Mouse (Mus musculus): ENCODE data around the gene Gpr157. TPM values are rescaled to one million over a fixed set of nuclear protein-coding genes. Genes with fewer than 3 reads are reported as not detected.

Gpr157 gene
- polyA plus RNA-seq, 1 experiment from 2014 or later, result 1.5 TPM

DNA sequence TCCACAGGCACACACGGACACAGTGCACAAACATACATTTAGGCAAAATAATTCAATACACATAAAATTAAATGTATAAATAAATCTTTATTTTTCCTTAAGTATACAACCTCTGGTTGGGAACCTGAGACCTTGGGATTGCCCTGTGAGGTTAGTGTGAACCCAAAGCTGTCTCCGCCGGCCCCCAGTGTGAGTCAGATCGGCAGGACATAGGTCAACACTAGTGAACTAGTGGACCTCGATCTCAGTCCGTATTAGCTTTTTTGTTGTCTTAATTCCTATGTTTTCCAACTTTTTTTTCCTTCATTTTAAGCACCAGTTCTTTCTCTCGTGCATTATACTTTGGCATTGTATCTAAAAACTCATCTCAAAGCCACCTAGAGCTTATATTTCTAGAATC lies 40.7 kb downstream of the Gpr157 start:
- TF ChIP-seq CTCF (IDR thresholded peaks at IDR 0.05; ENCODE audit: low read depth), result no peak
- Histone ChIP-seq H3K9me3 (ENCODE audit: low read depth, low read length) (no peaks in the 10 kb centered on the region), H3K27me3 (ENCODE audit: insufficient read depth, low read length) (no peaks in the 10 kb centered on the region), H3K4me2 (no peak overlapping the region), H3K9ac (no peak overlapping the region), H3K4me1 (ENCODE audit: insufficient read depth) (no peaks in the 10 kb centered on the region; the same call in 1 of the 2 replicates), H3K4me3 (ENCODE audit: low read depth, low read length) (no peak overlapping the region), H3K36me3 (ENCODE audit: insufficient read depth) (no peaks in the 10 kb centered on the region), H3K27ac (ENCODE audit: low read depth) (no peak overlapping the region)
- DNase-seq, result no peak
- ATAC-seq (ENCODE audit: insufficient read depth), result no peak
- 87% methylated on average over 7 of the region's 7 CpGs for WGBS

DNA sequence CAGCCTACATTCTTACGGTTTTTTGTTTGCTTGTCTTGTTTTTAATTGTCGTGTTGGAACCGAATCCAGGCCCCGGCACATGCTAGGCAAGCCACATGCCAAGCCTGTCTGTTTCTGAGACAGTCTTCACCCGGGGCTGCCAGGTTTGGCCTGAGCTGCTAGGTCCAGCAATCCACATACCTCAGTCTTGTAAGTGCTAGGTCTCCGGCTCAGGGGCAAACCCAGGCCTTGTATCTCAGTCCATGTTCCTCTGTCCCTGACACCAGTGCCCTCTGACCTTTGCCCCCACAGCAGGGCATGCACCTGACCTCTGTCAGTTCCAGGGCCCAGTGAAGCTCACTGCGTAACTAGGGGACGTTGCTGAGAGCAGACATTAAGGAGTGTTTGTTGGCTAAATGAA lies 41.4 kb downstream of the Gpr157 start:
- Histone ChIP-seq H3K4me3 (ENCODE audit: low read depth, low read length) (no peak overlapping the region), H3K9ac (no peak overlapping the region), H3K4me1 (ENCODE audit: insufficient read depth) (no peaks in the 10 kb centered on the region; the same call in 1 of the 2 replicates), H3K27me3 (ENCODE audit: insufficient read depth, low read length) (no peaks in the 10 kb centered on the region), H3K36me3 (ENCODE audit: insufficient read depth) (no peaks in the 10 kb centered on the region), H3K27ac (ENCODE audit: low read depth) (no peak overlapping the region), H3K4me2 (no peak overlapping the region), H3K9me3 (ENCODE audit: low read depth, low read length) (no peaks in the 10 kb centered on the region)
- no peak for ATAC-seq (ENCODE audit: insufficient read depth)
- 72% methylated on average over 8 of the region's 8 CpGs for WGBS
- DNase-seq, result no peak
- no peak for TF ChIP-seq CTCF (IDR thresholded peaks at IDR 0.05; ENCODE audit: low read depth)

- no peak overlapping the region for H3K27ac ChIP-seq (ENCODE audit: low read depth)
- DNase-seq, result no peak
- H3K9ac ChIP-seq, result no peak overlapping the region
- no peaks in the 10 kb centered on the region for H3K27me3 ChIP-seq (ENCODE audit: insufficient read depth, low read length)
- TF ChIP-seq CTCF (IDR thresholded peaks at IDR 0.05; ENCODE audit: low read depth), result no peak
- H3K36me3 ChIP-seq (ENCODE audit: insufficient read depth), result no peaks in the 10 kb centered on the region
- no peak overlapping the region for H3K4me2 ChIP-seq
- H3K4me3 ChIP-seq (ENCODE audit: low read depth, low read length), result no peak overlapping the region
- ATAC-seq (ENCODE audit: insufficient read depth), result no peak
- no peaks in the 10 kb centered on the region for H3K9me3 ChIP-seq (ENCODE audit: low read depth, low read length)
- H3K4me1 ChIP-seq (ENCODE audit: insufficient read depth), result no peaks in the 10 kb centered on the region; the same call in 1 of the 2 replicates
- 29% methylated on average over 2 of the region's 2 CpGs for WGBS
These were observed 43.5 kb downstream of the Gpr157 start for GRCm38 (mm10) chr4:150130661-150131060.

GRCm38 (mm10) chr4:150132692-150133271 lies 45.6 kb downstream of the Gpr157 start:
- Histone ChIP-seq H3K9me3 (ENCODE audit: low read depth, low read length) (no peaks in the 10 kb centered on the region), H3K27me3 (ENCODE audit: insufficient read depth, low read length) (no peaks in the 10 kb centered on the region), H3K4me2 (peak overlapping the region; percentile 58), H3K4me1 (ENCODE audit: insufficient read depth) (no peaks in the 10 kb centered on the region; the same call in 1 of the 2 replicates), H3K36me3 (ENCODE audit: insufficient read depth) (no peaks in the 10 kb centered on the region), H3K4me3 (ENCODE audit: low read depth, low read length) (peak overlapping the region; percentile 20), H3K27ac (ENCODE audit: low read depth) (no peak overlapping the region), H3K9ac (no peak overlapping the region)
- ATAC-seq (ENCODE audit: insufficient read depth), result no peak
- DNase-seq, result no peak
- WGBS, result 20% methylated on average over 24 of the region's 24 CpGs
- TF ChIP-seq CTCF (IDR thresholded peaks at IDR 0.05; ENCODE audit: low read depth), result no peak

DNA sequence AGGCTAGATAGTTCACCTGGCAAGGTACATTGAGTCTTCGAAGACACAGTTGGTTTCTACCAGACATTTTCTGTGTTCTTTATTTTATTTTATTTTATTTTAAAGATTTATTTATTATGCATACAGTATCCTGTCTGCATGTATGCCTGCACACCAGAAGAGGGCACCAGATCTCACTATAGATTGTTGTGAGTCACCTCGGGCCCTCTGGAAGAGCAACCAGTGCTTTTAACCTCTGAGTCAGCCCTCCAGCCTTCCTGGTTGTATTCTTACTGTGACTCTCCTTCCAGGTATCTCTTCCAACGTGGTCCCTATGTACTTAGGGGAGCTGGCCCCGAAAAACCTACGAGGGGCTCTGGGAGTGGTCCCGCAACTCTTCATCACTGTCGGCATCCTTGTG lies 48.1 kb downstream of the Gpr157 start:
- H3K4me1 ChIP-seq (ENCODE audit: insufficient read depth), result peaks cover 5% of the 10 kb centered on the region
- H3K4me3 ChIP-seq (ENCODE audit: low read depth, low read length), result no peak overlapping the region
- ATAC-seq (ENCODE audit: insufficient read depth), result no peak
- H3K9ac ChIP-seq, result no peak overlapping the region
- no peaks in the 10 kb centered on the region for H3K9me3 ChIP-seq (ENCODE audit: low read depth, low read length)
- DNase-seq, result no peak
- no peaks in the 10 kb centered on the region for H3K27me3 ChIP-seq (ENCODE audit: insufficient read depth, low read length)
- 0 out of 2 replicates have a peak, but pooled peaks have one; percentile 1 for TF ChIP-seq CTCF (IDR thresholded peaks at IDR 0.05; ENCODE audit: low read depth)
- no peaks in the 10 kb centered on the region for H3K36me3 ChIP-seq (ENCODE audit: insufficient read depth)
- no peak overlapping the region for H3K4me2 ChIP-seq
- H3K27ac ChIP-seq (ENCODE audit: low read depth), result no peak overlapping the region
- WGBS, result 79% methylated on average over 7 of the region's 7 CpGs

GRCm38 (mm10) chr4:150136693-150137092 lies 49.5 kb downstream of the Gpr157 start:
- Histone ChIP-seq H3K4me2 (no peak overlapping the region), H3K4me3 (ENCODE audit: low read depth, low read length) (no peak overlapping the region), H3K27ac (ENCODE audit: low read depth) (no peak overlapping the region), H3K9ac (no peak overlapping the region), H3K4me1 (ENCODE audit: insufficient read depth) (peaks cover 5% of the 10 kb centered on the region), H3K36me3 (ENCODE audit: insufficient read depth) (no peaks in the 10 kb centered on the region), H3K9me3 (ENCODE audit: low read depth, low read length) (no peaks in the 10 kb centered on the region), H3K27me3 (ENCODE audit: insufficient read depth, low read length) (no peaks in the 10 kb centered on the region)
- peak; percentile 99 for TF ChIP-seq CTCF (IDR thresholded peaks at IDR 0.05; ENCODE audit: low read depth)
- DNase-seq (peak; percentile 89), ATAC-seq (ENCODE audit: insufficient read depth) (peak; percentile 60; the same call in 1 of the 2 replicates)
- WGBS, result 9% methylated on average over 10 of the region's 10 CpGs

- no peaks in the 10 kb centered on the region for H3K36me3 ChIP-seq (ENCODE audit: insufficient read depth)
- peak overlapping the region; percentile 57; the same call in 1 of the 2 replicates for H3K4me2 ChIP-seq
- H3K27ac ChIP-seq (ENCODE audit: low read depth), result no peak overlapping the region
- H3K27me3 ChIP-seq (ENCODE audit: insufficient read depth, low read length), result no peaks in the 10 kb centered on the region
- 84% methylated on average over 7 of the region's 7 CpGs for WGBS
- ATAC-seq (ENCODE audit: insufficient read depth) (peak; percentile 6; the same call in 1 of the 2 replicates), DNase-seq (no peak)
- H3K9ac ChIP-seq, result no peak overlapping the region
- H3K4me1 ChIP-seq (ENCODE audit: insufficient read depth), result peaks cover 5% of the 10 kb centered on the region
- H3K4me3 ChIP-seq (ENCODE audit: low read depth, low read length), result no peak overlapping the region
- TF ChIP-seq CTCF (IDR thresholded peaks at IDR 0.05; ENCODE audit: low read depth), result no peak
- no peaks in the 10 kb centered on the region for H3K9me3 ChIP-seq (ENCODE audit: low read depth, low read length)
These were observed 50.4 kb downstream of the Gpr157 start for GRCm38 (mm10) chr4:150137368-150138083.

Measured in lung, embryonic 14.5 days (tissue).